Mouse (Mus musculus) heart, postnatal 0 days (tissue): Measurements from ENCODE around the gene Fam129c. TPM values are rescaled to one million over a fixed set of nuclear protein-coding genes. Genes with fewer than 3 reads are reported as not detected.

ENCODE experiments used
- ATAC-seq: fragments of 200-750 bp; cut with Nextera tagmentation; 2 replicates; pipeline ENCODE4 v1.8.0; 2017; ENCODE audit warnings: low read depth, moderate number of reproducible peaks, moderate library complexity; ENCODE audit not compliant: insufficient read depth
- DNase-seq: peaks from one replicate; pipeline ENCODE4 v3.0.0-alpha.2; 2016; ENCODE audit warnings: low spot score
- H3K27ac ChIP-seq: fragments of 300-500 bp; sonication (generic); 2 replicates; pipeline ENCODE4 v1.5.1; 2014; ENCODE audit warnings: low read depth, mild to moderate bottlenecking
- H3K27me3 ChIP-seq: fragments of 300-500 bp; sonication (generic); 2 replicates; pipeline ENCODE4 v1.6.1; 2014; ENCODE audit warnings: low read length, mixed read lengths; ENCODE audit not compliant: control insufficient read depth, insufficient read depth
- H3K36me3 ChIP-seq: fragments of 300-500 bp; sonication (generic); replicated peaks from 2 replicates; pipeline ENCODE4 v1.6.1; 2014; ENCODE audit warnings: low read length, mixed read lengths; ENCODE audit not compliant: control insufficient read depth, insufficient read depth
- H3K4me1 ChIP-seq: fragments of 300-500 bp; sonication (generic); 2 replicates; pipeline ENCODE4 v1.6.1; 2014; ENCODE audit warnings: antibody characterized with exemption; ENCODE audit not compliant: control insufficient read depth, insufficient read depth
- H3K4me2 ChIP-seq: fragments of 300-500 bp; sonication (generic); 2 replicates; pipeline ENCODE4 v1.6.1; 2014; ENCODE audit warnings: low read depth, mild to moderate bottlenecking, low read length, moderate library complexity
- H3K4me3 ChIP-seq: fragments of 300-500 bp; sonication (generic); 2 replicates; pipeline ENCODE4 v1.5.1; 2014; ENCODE audit warnings: low read depth, low read length
- H3K9ac ChIP-seq: fragments of 300-500 bp; sonication (generic); replicated peaks from 2 replicates; pipeline ENCODE4 v1.6.1; 2014; ENCODE audit warnings: low read depth, low read length, mixed read lengths
- H3K9me3 ChIP-seq: fragments of 300-500 bp; sonication (generic); replicated peaks from 2 replicates; pipeline ENCODE4 v1.6.1; 2016; ENCODE audit warnings: low read length; ENCODE audit not compliant: control insufficient read depth
- CTCF ChIP-seq: IDR thresholded peaks from 2 replicates; pipeline ENCODE4 v1.5.1; 2016; ENCODE audit warnings: antibody characterized with exemption, control low read depth, low read depth
- EP300 ChIP-seq: IDR thresholded peaks from 2 replicates; pipeline ENCODE4 v1.6.1; 2016; ENCODE audit warnings: antibody characterized with exemption, low read depth
- WGBS: fragments of 180-500 bp; shearing (Covaris S2); extraction: QIAGEN DNeasy Blood & Tissue Kit; methylation state at CpG from one replicate; pipeline ENCODE4 v1.1.7; 2014; 5-methylcytosine and 5-hydroxymethylcytosine counted together
- polyA plus RNA-seq: library from polyadenylated mRNA; unstranded; fragments of >200 nt; fragmentation: Nextera tagmentation; extraction: Ambion mirVana; gene quantifications from 2 replicates; pipeline ENCODE4 v1.2.1, GENCODE M21; 2015
- total RNA-seq: library from RNA; depleted of rRNA; stranded (reverse); fragments of >200 nt; gene quantifications from 2 replicates; pipeline ENCODE4 v1.2.3, GENCODE M21; 2014; ENCODE audit warnings: low replicate concordance; rRNA removed

Gene Fam129c
- total RNA-seq (0.04 and 12.6 TPM in 2 replicates), polyA plus RNA-seq (0.59 and 1.6 TPM in 2 replicates)

- DNase-seq (no peak), ATAC-seq (no peak)
- Histone ChIP-seq H3K27me3 (peaks cover 19% of the 10 kb centered on the region), H3K4me3 (no peak within 1 kb of the TSS), H3K9me3 (no peaks in the 10 kb centered on the region), H3K4me1 (peaks cover 14% of the 10 kb centered on the region), H3K27ac (no peak within 1 kb of the TSS), H3K4me2 (no peak within 1 kb of the TSS), H3K36me3 (no peaks in the 10 kb centered on the region), H3K9ac (no peak within 1 kb of the TSS)
- TF ChIP-seq EP300 (no peak), CTCF (no peak)
- WGBS = 82% methylated on average over 3 of the region's 3 CpGs
These were observed at the start of gene Fam129c for GRCm38 (mm10) chr8:71597451-71597850. Gene Fam129c (plus strand): TSS chr8:71597648.

- peaks cover 28% of the 10 kb centered on the region for H3K36me3 ChIP-seq
- WGBS = 57% methylated on average over 7 of the region's 7 CpGs
These were observed 46.7 kb upstream of the Fam129c start for GRCm38 (mm10) chr8:71550754-71551153.

GRCm38 (mm10) chr8:71552770-71553169 is 44.7 kb upstream of the Fam129c start:
- Histone ChIP-seq H3K9ac (no peak overlapping the region), H3K27ac (no peak overlapping the region), H3K4me3 (no peak overlapping the region), H3K27me3 (peaks cover 6% of the 10 kb centered on the region), H3K36me3 (peaks cover 9% of the 10 kb centered on the region), H3K4me1 (no peaks in the 10 kb centered on the region), H3K9me3 (no peaks in the 10 kb centered on the region), H3K4me2 (no peak overlapping the region)
- TF ChIP-seq CTCF = no peak
- no peak for TF ChIP-seq EP300
- no peak for ATAC-seq
- WGBS = 60% methylated on average over 6 of the region's 6 CpGs
- DNase-seq = no peak

More at GRCm38 (mm10) chr8:71550754-71551153, 46.7 kb upstream of the Fam129c start:
- TF ChIP-seq EP300 (no peak), CTCF (no peak)
- H3K27me3 ChIP-seq = no peaks in the 10 kb centered on the region
- H3K27ac ChIP-seq = no peak overlapping the region
- DNase-seq (no peak), ATAC-seq (no peak)
- H3K9me3 ChIP-seq = no peaks in the 10 kb centered on the region
- no peaks in the 10 kb centered on the region for H3K4me1 ChIP-seq
- no peak overlapping the region for H3K4me2 ChIP-seq
- H3K4me3 ChIP-seq = no peak overlapping the region
- no peak overlapping the region for H3K9ac ChIP-seq

- no peaks in the 10 kb centered on the region for H3K9me3 ChIP-seq
- no peak for ATAC-seq
- TF ChIP-seq EP300 (no peak), CTCF (no peak)
- no peak overlapping the region for H3K4me3 ChIP-seq
- no peak overlapping the region for H3K9ac ChIP-seq
- no peaks in the 10 kb centered on the region for H3K36me3 ChIP-seq
- peaks cover 18% of the 10 kb centered on the region for H3K27me3 ChIP-seq
- H3K4me1 ChIP-seq = 0 out of 2 replicates have a peak, but pooled peaks cover 4% of the 10 kb centered on the region
- no peak for DNase-seq
- H3K4me2 ChIP-seq = no peak overlapping the region
- WGBS = 64% methylated on average over 6 of the region's 6 CpGs
- H3K27ac ChIP-seq = peak overlapping the region; percentile 34; the same call in 1 of the 2 replicates
These were observed 43.4 kb upstream of the Fam129c start for GRCm38 (mm10) chr8:71554001-71554400.

GRCm38 (mm10) chr8:71554644-71555043 is 42.8 kb upstream of the Fam129c start:
- Histone ChIP-seq H3K4me1 (0 out of 2 replicates have a peak, but pooled peaks cover 4% of the 10 kb centered on the region), H3K9ac (no peak overlapping the region), H3K27ac (no peak overlapping the region), H3K9me3 (no peaks in the 10 kb centered on the region), H3K4me3 (no peak overlapping the region), H3K27me3 (peaks cover 25% of the 10 kb centered on the region), H3K36me3 (no peaks in the 10 kb centered on the region), H3K4me2 (no peak overlapping the region)
- no peak for DNase-seq
- peak; percentile 25 for ATAC-seq
- 94% methylated on average over 2 of the region's 2 CpGs for WGBS
- TF ChIP-seq CTCF (no peak), EP300 (no peak)
